Mouse (Mus musculus) stomach, postnatal 0 days (tissue): ENCODE measurements around the gene Ank2.

Experiments used
- CTCF ChIP-seq: IDR thresholded peaks from 2 replicates; pipeline ENCODE4 v1.5.1; 2016; ENCODE audit warnings: antibody characterized with exemption, low read depth, mild to moderate bottlenecking, moderate library complexity
- EP300 ChIP-seq: optimal IDR thresholded peaks from 2 replicates; pipeline ENCODE3; 2016; ENCODE audit warnings: antibody characterized with exemption

GRCm38 (mm10) chr3:127374190-127374710 is 124.9 kb downstream of the Ank2 start:
- no peak for TF ChIP-seq EP300
- TF ChIP-seq CTCF: no peak
